Mouse (Mus musculus): Measurements from ENCODE around the gene Sort1.
A peak's percentile ranks its signal among the peaks of the same experiment; 100 is the strongest.

The Sort1 gene

DNA sequence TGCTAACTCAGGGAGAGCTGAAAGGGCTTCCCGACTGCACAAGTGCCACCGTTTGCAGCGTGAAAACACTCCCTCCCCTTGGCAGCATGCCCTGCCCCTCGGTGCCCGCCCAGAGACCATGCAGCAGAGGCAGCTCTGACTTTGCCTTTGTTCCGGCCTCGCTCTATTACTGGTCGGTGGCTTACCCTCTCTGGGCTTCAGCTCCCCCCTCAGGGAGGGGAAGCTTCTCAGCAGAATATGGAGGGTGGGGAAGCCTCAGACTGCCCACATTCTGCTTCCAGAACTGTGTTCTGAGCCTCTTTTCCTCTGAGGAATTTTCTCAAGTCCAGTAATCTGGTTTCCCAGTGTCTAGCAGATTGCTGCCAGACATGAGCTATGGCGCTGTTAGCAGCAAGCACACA lies 44.6 kb downstream of the Sort1 start:
- DNase-seq: peak; percentile 14

GRCm38 (mm10) chr3:108330812-108331211 lies 46.9 kb downstream of the Sort1 start:
- DNase-seq: no peak

DNA sequence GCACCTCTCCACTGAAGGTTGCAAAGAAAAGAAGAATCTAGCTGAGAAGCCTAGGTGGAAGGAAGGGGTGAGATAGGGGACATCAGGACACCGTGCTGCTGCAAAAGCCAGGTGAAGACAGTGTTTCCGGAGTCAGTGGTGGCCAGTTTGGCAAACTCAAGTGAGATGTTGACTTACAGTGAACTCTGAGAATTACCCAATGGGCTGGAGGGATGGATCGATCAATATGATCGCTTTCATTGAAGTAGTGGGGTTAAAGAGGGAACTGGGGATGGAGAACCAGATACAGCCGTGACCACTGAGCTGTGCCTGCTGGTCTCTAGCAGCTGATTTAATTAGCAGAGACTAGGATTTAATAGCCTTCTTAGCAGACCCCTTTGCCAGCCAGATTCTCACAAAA lies 53.0 kb downstream of the Sort1 start:
- no peak for DNase-seq

DNA sequence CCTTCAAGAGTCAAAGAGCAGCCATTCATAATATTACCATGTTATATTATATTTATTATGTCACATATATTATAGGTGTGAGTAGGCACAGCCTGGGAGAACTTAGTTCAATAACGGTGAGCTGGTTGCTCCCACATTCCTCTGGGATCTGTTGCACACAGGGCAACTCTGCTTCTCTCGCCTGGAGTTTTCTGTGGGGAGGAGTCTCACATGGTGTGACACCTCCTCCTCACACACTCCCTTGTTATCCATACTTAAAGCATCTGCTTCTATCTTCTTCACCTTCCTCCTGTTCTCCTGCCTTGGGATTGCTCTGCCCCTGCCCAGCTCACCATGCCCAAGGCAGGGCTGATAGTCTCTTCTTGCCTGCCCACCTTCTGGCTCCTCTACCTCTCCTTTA lies 57.2 kb downstream of the Sort1 start:
- DNase-seq: no peak

DNA sequence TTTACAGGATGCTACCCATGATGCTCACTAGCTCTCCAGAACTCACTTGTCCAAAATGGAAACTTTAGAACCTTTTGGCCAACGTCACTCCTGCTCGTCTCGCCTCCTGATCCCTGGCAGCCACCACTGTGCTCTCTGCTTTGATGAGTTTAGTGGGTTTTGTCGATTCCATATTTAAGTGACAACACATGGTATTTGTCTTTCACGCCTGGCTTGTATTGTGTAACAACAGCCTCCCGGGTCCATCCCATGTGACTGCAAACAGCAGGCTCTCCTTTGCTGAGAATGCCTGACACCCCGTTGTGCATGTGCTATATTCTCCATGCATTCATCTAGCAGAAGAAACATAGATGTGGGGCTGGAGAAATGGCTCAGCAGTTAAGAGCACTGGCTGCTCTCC lies 58.3 kb downstream of the Sort1 start:
- no peak for DNase-seq

- DNase-seq: no peak
Measured at GRCm38 (mm10) chr3:108345855-108346254, 62.0 kb downstream of the Sort1 start.

- DNase-seq: no peak
Measured at GRCm38 (mm10) chr3:108348376-108348775, 64.5 kb downstream of the Sort1 start.

DNA sequence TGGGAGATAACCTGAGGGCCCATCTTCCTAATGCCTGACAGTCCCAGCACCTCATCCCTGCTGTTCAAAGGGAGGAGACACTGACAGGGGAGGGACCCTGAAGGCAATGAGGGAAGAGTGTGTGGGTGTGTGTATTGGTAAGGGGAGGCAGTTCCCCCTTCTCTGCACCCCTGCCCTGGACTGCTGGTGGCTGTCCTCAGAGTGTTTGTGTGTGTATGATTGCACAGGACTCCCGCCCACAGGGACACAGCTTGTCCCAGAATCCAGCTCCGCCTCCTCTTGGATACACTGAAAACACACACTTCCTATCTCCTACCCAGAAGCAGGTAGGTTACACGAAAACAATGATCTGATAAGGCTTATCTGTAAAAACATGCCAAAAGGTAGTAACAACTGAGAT lies 71.4 kb downstream of the Sort1 start:
- no peak for DNase-seq

GRCm38 (mm10) chr3:108357051-108357450 lies 73.2 kb downstream of the Sort1 start:
- no peak for DNase-seq

- DNase-seq: no peak
Measured at GRCm38 (mm10) chr3:108358445-108358844, 74.6 kb downstream of the Sort1 start.

- DNase-seq: no peak
Measured at GRCm38 (mm10) chr3:108360894-108361293, 77.0 kb downstream of the Sort1 start.

- DNase-seq: no peak
Measured at GRCm38 (mm10) chr3:108363626-108364025, 79.7 kb downstream of the Sort1 start.

DNA sequence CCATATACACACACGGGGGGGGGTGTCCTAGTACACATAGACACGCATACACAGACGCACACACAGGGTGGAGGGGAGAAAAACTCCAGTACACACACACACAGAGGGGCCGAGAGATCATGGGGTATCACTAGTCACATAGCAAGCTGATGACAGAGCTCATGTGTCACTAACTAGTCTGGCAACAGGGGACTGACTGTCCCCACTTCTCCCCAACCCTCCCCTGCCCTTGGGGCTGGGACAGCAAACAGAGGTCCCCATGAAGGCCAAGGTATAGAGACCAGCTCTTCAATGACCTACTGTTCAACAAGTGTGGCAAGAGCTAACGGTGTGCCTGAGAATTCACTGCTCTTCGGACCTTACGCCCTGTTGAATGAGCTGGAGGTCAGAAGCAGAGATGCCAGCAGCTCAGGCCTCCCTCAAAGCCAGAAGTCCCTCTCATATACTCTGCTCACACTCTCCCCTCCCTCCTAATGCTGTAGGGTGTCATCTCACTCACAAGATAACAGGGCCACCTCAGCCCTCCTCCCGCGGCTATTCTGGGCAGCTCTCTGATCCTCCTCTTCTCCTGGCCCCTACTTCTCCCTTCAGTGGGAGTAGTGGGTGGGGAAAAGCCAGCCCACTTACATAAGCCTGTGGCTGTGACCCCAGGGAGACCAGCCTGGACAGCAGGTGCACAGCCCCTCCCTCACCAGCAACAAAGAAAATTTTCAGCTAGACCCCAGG lies 80.6 kb downstream of the Sort1 start, which contains the start of gene Mybphl:
TSS of gene Mybphl (plus strand) at position 642 of the 726 bp plus-strand sequence.
- DNase-seq: no peak

- DNase-seq: no peak
Measured at GRCm38 (mm10) chr3:108367173-108367572, 83.3 kb downstream of the Sort1 start.

GRCm38 (mm10) chr3:108367828-108368227 lies 83.9 kb downstream of the Sort1 start:
- no peak for DNase-seq

DNA sequence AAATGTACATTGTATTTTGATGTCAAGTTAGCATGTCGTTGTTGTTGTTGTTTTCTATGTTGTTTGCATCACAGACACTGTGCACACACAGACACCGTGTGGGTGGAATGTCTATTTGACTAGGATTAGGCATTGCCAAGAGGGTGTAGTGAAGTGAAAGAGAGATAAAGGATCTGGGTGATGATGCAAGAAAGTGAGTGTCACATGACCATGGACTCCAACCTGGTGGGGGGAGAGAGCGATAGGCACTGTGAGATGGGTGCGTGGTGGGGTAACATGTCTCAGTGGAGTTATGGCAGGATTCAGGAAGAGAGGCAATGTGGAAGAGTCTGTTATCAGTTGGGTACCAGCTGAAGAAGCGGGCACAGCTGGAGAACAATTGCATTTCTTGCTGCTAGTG lies 84.8 kb downstream of the Sort1 start:
- no peak for DNase-seq

DNA sequence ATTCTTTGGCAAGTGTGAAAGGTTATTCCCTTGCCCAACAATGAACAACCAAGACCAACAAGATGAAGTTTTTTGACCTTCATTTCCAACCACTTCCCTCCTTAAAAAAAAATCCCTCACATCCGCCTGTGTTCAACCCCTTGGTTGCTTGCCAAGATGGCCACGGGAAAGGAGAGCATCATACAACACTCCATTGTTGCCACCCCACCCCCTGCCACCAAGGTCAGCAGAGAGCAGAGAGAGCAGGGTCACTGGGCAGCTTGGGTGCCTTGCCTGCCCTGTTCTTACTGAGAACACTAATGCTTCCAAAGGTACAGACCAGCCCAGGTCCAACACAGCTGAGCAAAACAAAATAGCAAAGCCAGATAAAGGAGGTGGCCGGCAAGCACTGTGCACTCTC lies 88.4 kb downstream of the Sort1 start:
- DNase-seq: no peak

- DNase-seq: no peak
Measured at GRCm38 (mm10) chr3:108372691-108373090, 88.8 kb downstream of the Sort1 start.

- no peak for DNase-seq
Measured at GRCm38 (mm10) chr3:108378875-108379663, 95.2 kb downstream of the Sort1 start.

GRCm38 (mm10) chr3:108380695-108381094 lies 96.8 kb downstream of the Sort1 start:
- no peak for DNase-seq

DNA sequence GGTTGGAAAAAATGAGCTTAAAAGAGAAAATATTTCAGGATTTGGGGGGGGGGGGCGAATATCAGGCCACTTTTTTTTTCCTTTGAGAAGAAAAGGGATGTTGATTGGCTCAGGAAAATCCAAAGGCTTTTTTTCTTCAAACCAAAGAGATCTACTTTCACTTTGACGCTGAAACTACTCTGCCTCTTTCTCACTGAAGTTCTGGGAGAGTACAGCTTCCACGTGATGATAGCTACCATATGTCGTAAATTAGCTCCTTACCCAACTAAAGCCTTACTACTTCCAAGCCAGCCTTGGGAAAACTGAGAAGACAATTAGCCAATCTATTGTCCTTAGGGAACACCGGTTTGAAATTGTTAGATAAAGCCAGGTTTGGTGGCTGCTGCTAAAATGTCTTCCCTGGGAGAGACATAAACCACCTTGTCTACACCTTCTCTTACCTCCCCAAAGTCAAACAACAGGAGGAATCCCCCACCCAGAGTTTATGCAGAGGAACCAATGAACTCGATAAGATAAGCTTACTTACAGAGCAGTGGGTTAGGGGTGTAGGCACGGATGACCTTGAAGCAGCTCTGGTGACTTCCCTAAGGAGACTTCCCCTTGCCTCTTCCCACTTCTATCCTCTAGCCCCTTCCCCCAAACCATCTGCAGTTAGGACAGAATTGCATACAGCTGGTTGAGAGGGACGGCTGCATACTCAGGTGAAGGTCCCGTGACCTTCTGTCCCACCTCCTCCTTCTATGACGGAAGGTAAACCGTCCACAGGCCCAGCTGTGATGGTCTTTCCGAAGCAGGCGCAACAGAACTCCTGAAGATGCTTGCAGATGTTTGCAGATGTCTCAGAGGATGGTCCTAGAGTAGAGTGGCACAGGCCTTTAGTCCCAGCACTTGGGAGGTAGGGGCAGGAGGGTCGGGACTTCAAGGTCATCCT lies 98.3 kb downstream of the Sort1 start:
- DNase-seq: no peak

DNA sequence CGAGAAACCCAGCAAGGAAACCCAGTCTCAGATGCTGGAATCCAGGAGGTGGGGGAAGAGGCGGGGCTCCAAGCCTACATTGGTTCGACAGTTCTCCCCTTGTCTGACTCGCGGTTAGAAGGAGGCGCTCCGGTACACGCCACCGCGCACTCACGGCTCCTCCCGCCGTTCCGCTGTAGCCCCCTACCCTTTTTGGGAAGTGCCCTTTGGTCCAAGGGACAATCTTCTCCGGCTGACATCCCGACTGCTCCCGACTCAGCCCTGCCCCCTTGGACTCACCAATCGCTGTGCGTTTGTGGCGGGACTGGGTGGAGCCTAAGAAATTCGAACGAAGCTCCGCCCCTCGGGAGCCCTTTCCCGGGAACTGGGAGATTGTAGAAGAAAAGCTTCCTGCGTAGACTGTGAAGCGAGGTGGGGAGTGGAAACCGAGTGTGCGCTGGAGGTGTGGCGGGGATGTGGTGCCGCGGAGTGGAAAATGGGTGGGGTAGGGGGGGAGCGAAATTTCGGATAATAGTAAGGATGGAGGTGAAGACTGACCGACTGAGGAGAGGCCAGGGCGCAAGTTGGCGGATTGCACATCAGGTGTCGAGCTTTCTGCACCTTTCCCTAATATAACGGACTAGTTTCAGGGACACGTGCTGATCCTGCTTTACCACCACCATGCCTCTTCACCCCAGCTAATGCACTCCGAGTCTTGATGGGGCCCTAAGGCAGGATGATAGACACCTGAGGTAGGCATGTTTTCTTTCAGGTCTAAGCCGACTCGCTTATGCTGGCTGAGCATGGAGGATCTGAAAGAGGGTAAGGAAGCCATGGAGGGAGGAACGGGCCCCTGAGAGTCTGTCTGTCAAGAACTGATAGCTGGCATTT lies 99.8 kb downstream of the Sort1 start, which contains the start of gene Psrc1:
TSS of gene Psrc1 (plus strand) at position 355 of the 870 bp plus-strand sequence.
- peak; percentile 86 for DNase-seq

All from kidney, adult 11 months (tissue).